Comparison of ENCODE assay signal across 20 mouse cellular contexts in the genomic region with DNA sequence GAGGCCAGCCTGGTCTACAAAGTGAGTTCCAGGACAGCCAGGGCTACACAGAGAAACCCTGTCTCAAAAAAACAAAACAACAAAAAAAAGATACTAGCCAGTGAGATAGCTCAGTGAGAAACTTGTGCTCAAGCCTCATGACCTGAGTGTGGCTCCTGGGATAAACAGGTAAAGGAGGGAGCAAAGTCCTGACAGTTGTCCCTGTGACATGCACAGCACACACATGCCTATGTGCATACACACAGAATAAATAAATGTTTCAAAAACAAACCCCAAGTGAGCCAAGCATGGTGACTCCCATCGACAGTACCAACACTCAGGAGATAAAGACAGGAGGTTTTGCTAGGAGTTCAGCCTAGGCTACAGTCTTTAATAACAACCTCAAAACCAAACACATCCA. TPM values are rescaled to one million over a fixed set of nuclear protein-coding genes. Genes with fewer than 3 reads are reported as not detected.
DNase-seq lines count a peak whose midpoint lies in the region; ATAC-seq and TF ChIP-seq lines count a peak whose summit lies in the region.
"Had no signal": no experiment of that assay in that cellular context is flagged by ENCODE, and none has a peak within 500 bp of the region (broad histone marks: within the 10 kb centered on the region; RNA-seq: fewer than 3 reads in every experiment).

No protein-coding gene starts in this region.

- H3K27ac ChIP-seq in intestine, postnatal 0 days (ENCODE audit: low read depth, low read length) = no peak overlapping the region
- no peak overlapping the region for H3K27ac ChIP-seq in intestine, embryonic 15.5 days
- H3K27ac ChIP-seq in liver, postnatal 0 days (ENCODE audit: low read depth) = peak overlapping the region; percentile 40; the same call in 1 of the 2 replicates
- H3K27ac ChIP-seq in liver, embryonic 12.5 days = no peak overlapping the region

- TF ChIP-seq CTCF in intestine, postnatal 0 days (IDR thresholded peaks at IDR 0.05; ENCODE audit: low read depth) = no peak
- TF ChIP-seq CTCF in liver, postnatal 0 days (IDR thresholded peaks at IDR 0.05; ENCODE audit: low read depth) = no peak

- no peak for TF ChIP-seq EP300 in liver, postnatal 0 days (IDR thresholded peaks at IDR 0.05; ENCODE audit: low read depth)

- no peaks in the 10 kb centered on the region for H3K9me3 ChIP-seq in intestine, postnatal 0 days (ENCODE audit: control insufficient read depth)
- H3K9me3 ChIP-seq in intestine, embryonic 15.5 days = no peaks in the 10 kb centered on the region
- no peaks in the 10 kb centered on the region for H3K9me3 ChIP-seq in liver, postnatal 0 days (ENCODE audit: low read length)
- H3K9me3 ChIP-seq in liver, embryonic 12.5 days (replicated peaks) = no peaks in the 10 kb centered on the region
- H3K9me3 ChIP-seq: G1E had no signal

- H3K4me2 ChIP-seq in intestine, postnatal 0 days (replicated peaks; ENCODE audit: low read depth) = no peak overlapping the region
- no peak overlapping the region for H3K4me2 ChIP-seq in intestine, embryonic 15.5 days (replicated peaks)
- no peak overlapping the region for H3K4me2 ChIP-seq in liver, postnatal 0 days (ENCODE audit: low read depth, low read length)
- H3K4me2 ChIP-seq in liver, embryonic 12.5 days = no peak overlapping the region

- no peak for DNase-seq in liver, postnatal 0 days
- DNase-seq: adrenal gland, adult 2 months; adrenal gland, adult 8-10 months; adrenal gland, postnatal 10 days; adrenal gland, postnatal 14 days; adrenal gland, postnatal 25 days; adrenal gland, postnatal 36 days; B cell, adult 2 months; cerebellum, adult 11 months; cerebellum, adult 11-12 months; cerebellum, adult 18-20 months had no signal

- H3K27me3 ChIP-seq in intestine, postnatal 0 days (replicated peaks; ENCODE audit: control insufficient read depth, insufficient read depth, low read length) = no peaks in the 10 kb centered on the region
- no peaks in the 10 kb centered on the region for H3K27me3 ChIP-seq in intestine, embryonic 15.5 days (replicated peaks)
- no peaks in the 10 kb centered on the region for H3K27me3 ChIP-seq in liver, postnatal 0 days (ENCODE audit: insufficient read depth, low read length)
- H3K27me3 ChIP-seq in liver, embryonic 12.5 days (replicated peaks) = no peaks in the 10 kb centered on the region
- H3K27me3 ChIP-seq: CH12.LX, Patski had no signal

- peak; percentile 41; the same call in 1 of the 2 replicates for ATAC-seq in intestine, postnatal 0 days
- ATAC-seq in intestine, embryonic 15.5 days = no peak
- ATAC-seq in liver, postnatal 0 days = peak; percentile 92
- ATAC-seq in liver, embryonic 12.5 days = no peak
- ATAC-seq: activated CD4-positive, CD25-positive, alpha-beta regulatory T cell, adult 4 months; CD4-positive, CD25-positive, alpha-beta regulatory T cell, adult 4 months; Patski had no signal

- H3K9ac ChIP-seq in intestine, postnatal 0 days (ENCODE audit: low read depth, low read length) = no peak overlapping the region
- H3K9ac ChIP-seq in intestine, embryonic 15.5 days = no peak overlapping the region
- H3K9ac ChIP-seq in liver, postnatal 0 days (replicated peaks) = no peak overlapping the region
- no peak overlapping the region for H3K9ac ChIP-seq in liver, embryonic 12.5 days

- H3K36me3 ChIP-seq in intestine, postnatal 0 days (ENCODE audit: control insufficient read depth, insufficient read depth) = peaks cover 75% of the 10 kb centered on the region
- H3K36me3 ChIP-seq in intestine, embryonic 15.5 days = peaks cover 26% of the 10 kb centered on the region
- peaks cover 58% of the 10 kb centered on the region for H3K36me3 ChIP-seq in liver, postnatal 0 days (replicated peaks; ENCODE audit: insufficient read depth, low read length)
- peaks cover 81% of the 10 kb centered on the region for H3K36me3 ChIP-seq in liver, embryonic 12.5 days

- H3K4me3 ChIP-seq in intestine, postnatal 0 days (ENCODE audit: low read depth, low read length) = no peak overlapping the region
- no peak overlapping the region for H3K4me3 ChIP-seq in intestine, embryonic 15.5 days (replicated peaks)
- no peak overlapping the region for H3K4me3 ChIP-seq in liver, postnatal 0 days (ENCODE audit: low read depth, low read length)
- no peak overlapping the region for H3K4me3 ChIP-seq in liver, embryonic 12.5 days

- WGBS in intestine, postnatal 0 days = 100% methylated on average over 1 of the region's 1 CpGs
- 91% methylated on average over 1 of the region's 1 CpGs for WGBS in intestine, embryonic 15.5 days
- WGBS in liver, postnatal 0 days (ENCODE audit: insufficient replicate concordance) = 63% methylated on average over 1 of the region's 1 CpGs
- WGBS in liver, embryonic 12.5 days (ENCODE audit: insufficient replicate concordance) = 79% methylated on average over 1 of the region's 1 CpGs

- no peaks in the 10 kb centered on the region for H3K4me1 ChIP-seq in intestine, postnatal 0 days (replicated peaks; ENCODE audit: control insufficient read depth, insufficient read depth, low read length)
- no peaks in the 10 kb centered on the region for H3K4me1 ChIP-seq in intestine, embryonic 15.5 days (replicated peaks)
- H3K4me1 ChIP-seq in liver, postnatal 0 days (ENCODE audit: insufficient read depth) = no peaks in the 10 kb centered on the region
- no peaks in the 10 kb centered on the region for H3K4me1 ChIP-seq in liver, embryonic 12.5 days

RNA-seq across cellular contexts. Expression of a gene that starts 19.9 kb away (rescaled TPM):
- 91.9 and 92.8 TPM in 2 replicates for polyA plus RNA-seq in intestine, postnatal 0 days (2015; fragmentation: Nextera tagmentation; extraction: Ambion mirVana)
- polyA plus RNA-seq in intestine, embryonic 15.5 days (2015; fragmentation: Nextera tagmentation; extraction: Ambion mirVana) = 75.4 and 78.2 TPM in 2 replicates
- 78.9 and 80.8 TPM in 2 replicates for polyA plus RNA-seq in liver, postnatal 0 days (2015; fragmentation: Nextera tagmentation; extraction: Ambion mirVana)
- polyA plus RNA-seq in liver, embryonic 12.5 days (2016; fragmentation: Nextera tagmentation; extraction: Ambion mirVana) = 32.5 and 33.1 TPM in 2 replicates

RNA-seq across cellular contexts. Expression of a gene that starts 19.9 kb away (rescaled TPM):
- 17.1 and 19.7 TPM in 2 replicates for polyA plus RNA-seq in intestine, postnatal 0 days (2015; fragmentation: Nextera tagmentation; extraction: Ambion mirVana)
- 30.7 and 33.9 TPM in 2 replicates for polyA plus RNA-seq in intestine, embryonic 15.5 days (2015; fragmentation: Nextera tagmentation; extraction: Ambion mirVana)
- polyA plus RNA-seq in liver, postnatal 0 days (2015; fragmentation: Nextera tagmentation; extraction: Ambion mirVana) = 14.1 and 14.2 TPM in 2 replicates
- 34.6 and 35.1 TPM in 2 replicates for polyA plus RNA-seq in liver, embryonic 12.5 days (2016; fragmentation: Nextera tagmentation; extraction: Ambion mirVana)

RNA-seq across cellular contexts. Expression of a gene that starts 47.0 kb away (rescaled TPM):
- 33.0 and 37.1 TPM in 2 replicates for polyA plus RNA-seq in intestine, postnatal 0 days (2015; fragmentation: Nextera tagmentation; extraction: Ambion mirVana)
- 52.6 and 57.9 TPM in 2 replicates for polyA plus RNA-seq in intestine, embryonic 15.5 days (2015; fragmentation: Nextera tagmentation; extraction: Ambion mirVana)
- 20.1 and 21.2 TPM in 2 replicates for polyA plus RNA-seq in liver, postnatal 0 days (2015; fragmentation: Nextera tagmentation; extraction: Ambion mirVana)
- polyA plus RNA-seq in liver, embryonic 12.5 days (2016; fragmentation: Nextera tagmentation; extraction: Ambion mirVana) = 41.1 and 42.1 TPM in 2 replicates

RNA-seq across cellular contexts. Expression of a gene that starts 59.5 kb away (rescaled TPM):
- 0.92 and 1.2 TPM in 2 replicates for polyA plus RNA-seq in intestine, postnatal 0 days (2015; fragmentation: Nextera tagmentation; extraction: Ambion mirVana)
- 0.49 and 0.53 TPM in 2 replicates for polyA plus RNA-seq in intestine, embryonic 15.5 days (2015; fragmentation: Nextera tagmentation; extraction: Ambion mirVana)
- 0.70 and 0.82 TPM in 2 replicates for polyA plus RNA-seq in liver, postnatal 0 days (2015; fragmentation: Nextera tagmentation; extraction: Ambion mirVana)
- 0.07 and 0.14 TPM in 2 replicates for polyA plus RNA-seq in liver, embryonic 12.5 days (2016; fragmentation: Nextera tagmentation; extraction: Ambion mirVana)
- polyA plus RNA-seq: C2C12, G1E, Patski had no signal

Comparison
In these comparisons a context has a peak if more than half of its experiments do, and no peak if none do; other contexts are left out.
1. ATAC-seq: peak in intestine, postnatal 0 days (single experiment) and liver, postnatal 0 days (single experiment); none in intestine, embryonic 15.5 days (single experiment) and liver, embryonic 12.5 days (single experiment).